Mouse (Mus musculus) bone marrow macrophage, adult 2 months (primary cell): ENCODE data around the gene Gm5134. TPM values are rescaled to one million over a fixed set of nuclear protein-coding genes. Genes with fewer than 3 reads are reported as not detected.

Experiments
- H3K27ac ChIP-seq: 2 replicates; pipeline ENCODE4 v1.5.1; 2012; ENCODE audit warnings: low read depth, low read length; ENCODE audit not compliant: insufficient read depth
- H3K4me1 ChIP-seq: 2 replicates; pipeline ENCODE4 v1.6.1; 2012; ENCODE audit warnings: low read length; ENCODE audit not compliant: control insufficient read depth, insufficient read depth
- H3K4me3 ChIP-seq: 2 replicates; pipeline ENCODE4 v1.5.1; 2012; ENCODE audit warnings: mild to moderate bottlenecking, low read length, moderate library complexity; ENCODE audit not compliant: insufficient read depth
- CTCF ChIP-seq: IDR thresholded peaks from 2 replicates; pipeline ENCODE4 v1.5.1; 2012; ENCODE audit warnings: low read depth, mild to moderate bottlenecking, low read length, moderate library complexity
- POLR2A ChIP-seq: IDR thresholded peaks from 2 replicates; pipeline ENCODE4 v1.6.1; 2012; ENCODE audit warnings: mild to moderate bottlenecking, low read depth, low read length, borderline replicate concordance
- polyA plus RNA-seq: library from polyadenylated mRNA; stranded (reverse); fragments of >200 nt; gene quantifications from 2 replicates; pipeline ENCODE4 v1.2.4, GENCODE M21; 2012; ENCODE audit not compliant: missing spikeins, insufficient read depth, insufficient read length

Gene Gm5134
- polyA plus RNA-seq, 1 experiment, result 0.55 TPM

- Histone ChIP-seq H3K4me1 (peaks cover 6% of the 10 kb centered on the region), H3K4me3 (no peak overlapping the region), H3K27ac (no peak overlapping the region)
- no peak for TF ChIP-seq POLR2A
- no peak for TF ChIP-seq CTCF
Observed at GRCm38 (mm10) chr10:75949053-75950045, 5.0 kb upstream of the Gm5134 start.

- Histone ChIP-seq H3K4me1 (peaks cover 4% of the 10 kb centered on the region), H3K27ac (no peak overlapping the region), H3K4me3 (peak overlapping the region; percentile 58)
- no peak for TF ChIP-seq CTCF
- TF ChIP-seq POLR2A, result no peak
Observed at GRCm38 (mm10) chr10:75950791-75951210, 3.5 kb upstream of the Gm5134 start.

GRCm38 (mm10) chr10:75951424-75952050 lies 2.8 kb upstream of the Gm5134 start:
- H3K4me1 ChIP-seq, result peaks cover 4% of the 10 kb centered on the region
- no peak for TF ChIP-seq POLR2A
- TF ChIP-seq CTCF, result no peak
- H3K27ac ChIP-seq, result no peak overlapping the region
- H3K4me3 ChIP-seq, result peak overlapping the region; percentile 58

GRCm38 (mm10) chr10:75973846-75974245 lies 19.5 kb downstream of the Gm5134 start:
- TF ChIP-seq CTCF (no peak), POLR2A (no peak)
- H3K4me3 ChIP-seq, result no peak overlapping the region

GRCm38 (mm10) chr10:75975216-75975615 lies 20.9 kb downstream of the Gm5134 start:
- TF ChIP-seq CTCF, result no peak
- no peak for TF ChIP-seq POLR2A
- Histone ChIP-seq H3K27ac (no peak overlapping the region), H3K4me1 (no peaks in the 10 kb centered on the region), H3K4me3 (no peak overlapping the region)

More at GRCm38 (mm10) chr10:75973846-75974245, 19.5 kb downstream of the Gm5134 start:
- H3K4me1 ChIP-seq, result no peaks in the 10 kb centered on the region
- H3K27ac ChIP-seq, result no peak overlapping the region

- no peak for TF ChIP-seq POLR2A
- Histone ChIP-seq H3K4me1 (no peaks in the 10 kb centered on the region), H3K4me3 (no peak overlapping the region), H3K27ac (no peak overlapping the region)
Observed at GRCm38 (mm10) chr10:75978119-75978834, 24.0 kb downstream of the Gm5134 start.

GRCm38 (mm10) chr10:75978835-75979157 lies 24.5 kb downstream of the Gm5134 start:
- Histone ChIP-seq H3K27ac (no peak overlapping the region), H3K4me1 (no peaks in the 10 kb centered on the region), H3K4me3 (no peak overlapping the region)
- TF ChIP-seq CTCF (no peak), POLR2A (no peak)

- no peak for TF ChIP-seq POLR2A
- TF ChIP-seq CTCF, result no peak
- no peak overlapping the region for H3K4me3 ChIP-seq
- H3K4me1 ChIP-seq, result no peaks in the 10 kb centered on the region
- H3K27ac ChIP-seq, result no peak overlapping the region
Observed at GRCm38 (mm10) chr10:75979432-75979831, 25.1 kb downstream of the Gm5134 start.

GRCm38 (mm10) chr10:75990430-75991042 lies 36.2 kb downstream of the Gm5134 start:
- H3K27ac ChIP-seq, result no peak overlapping the region
- H3K4me1 ChIP-seq, result no peaks in the 10 kb centered on the region
- TF ChIP-seq POLR2A (no peak), CTCF (no peak)
- no peak overlapping the region for H3K4me3 ChIP-seq
